Mouse (Mus musculus) heart, adult 9 months (tissue): ENCODE data around the gene Pde11a.

Experiments used
- DNase-seq, 2 experiments: peaks; one replicate each; pipeline ENCODE4 v3.0.0; 2022; ENCODE audit warnings: low spot score in 2 of 2

Gene Pde11a

GRCm38 (mm10) chr2:76323185-76323875 is 15.2 kb downstream of the Pde11a start:
- no peak for DNase-seq

GRCm38 (mm10) chr2:76320336-76320735 is 18.2 kb downstream of the Pde11a start:
- DNase-seq, result no peak

GRCm38 (mm10) chr2:76319231-76319630 is 19.3 kb downstream of the Pde11a start:
- DNase-seq, result no peak

- DNase-seq, result no peak
These were observed 50.9 kb downstream of the Pde11a start for GRCm38 (mm10) chr2:76287671-76288070.

GRCm38 (mm10) chr2:76286288-76286740 is 52.3 kb downstream of the Pde11a start:
- peak; percentile 42 to 49 for DNase-seq

- DNase-seq, result no peak
These were observed 53.4 kb downstream of the Pde11a start for GRCm38 (mm10) chr2:76285150-76285549.

GRCm38 (mm10) chr2:76283378-76284132 is 55.0 kb downstream of the Pde11a start:
- peak; percentile 53 to 68 for DNase-seq

- no peak for DNase-seq
These were observed 69.1 kb downstream of the Pde11a start for GRCm38 (mm10) chr2:76269494-76269893.

- DNase-seq, result no peak
These were observed 71.2 kb downstream of the Pde11a start for GRCm38 (mm10) chr2:76267335-76267734.

- DNase-seq, result no peak
These were observed 72.0 kb downstream of the Pde11a start for GRCm38 (mm10) chr2:76266622-76267021.

GRCm38 (mm10) chr2:76264258-76264657 is 74.3 kb downstream of the Pde11a start:
- DNase-seq, result no peak

GRCm38 (mm10) chr2:76262661-76263060 is 75.9 kb downstream of the Pde11a start:
- no peak for DNase-seq

GRCm38 (mm10) chr2:76254833-76255232 is 83.7 kb downstream of the Pde11a start:
- DNase-seq, result peak in 1 of 2 experiments; percentile 14

GRCm38 (mm10) chr2:76251379-76251778 is 87.2 kb downstream of the Pde11a start:
- DNase-seq, result no peak

GRCm38 (mm10) chr2:76248242-76248641 is 90.3 kb downstream of the Pde11a start:
- DNase-seq, result no peak

- DNase-seq, result no peak
These were observed 99.4 kb downstream of the Pde11a start for GRCm38 (mm10) chr2:76239175-76239574.

- DNase-seq, result no peak
These were observed 100.1 kb downstream of the Pde11a start for GRCm38 (mm10) chr2:76238496-76238895.

- DNase-seq, result no peak
These were observed 100.7 kb downstream of the Pde11a start for GRCm38 (mm10) chr2:76237638-76238420.

- no peak for DNase-seq
These were observed 118.0 kb downstream of the Pde11a start for GRCm38 (mm10) chr2:76220364-76221108.

GRCm38 (mm10) chr2:76219540-76219939 is 119.0 kb downstream of the Pde11a start:
- no peak for DNase-seq

- no peak for DNase-seq
These were observed 122.4 kb downstream of the Pde11a start for GRCm38 (mm10) chr2:76216146-76216545.

- no peak for DNase-seq
These were observed 123.4 kb downstream of the Pde11a start for GRCm38 (mm10) chr2:76215219-76215618.
